Mouse (Mus musculus) cortical plate, adult 2 months (tissue): Measurements from ENCODE around the gene Ranbp17. TPM values are rescaled to one million over a fixed set of nuclear protein-coding genes. Genes with fewer than 3 reads are reported as not detected.

Experiments
- H3K27ac ChIP-seq: fragments of 200-500 bp; 2 replicates; pipeline ENCODE4 v1.5.1; 2012; ENCODE audit warnings: low read length, control low read depth, inconsistent platforms; ENCODE audit not compliant: insufficient read depth
- H3K4me1 ChIP-seq: fragments of 200-500 bp; 2 replicates; pipeline ENCODE4 v1.6.1; 2011; ENCODE audit warnings: low read length; ENCODE audit not compliant: control insufficient read depth, insufficient read depth
- H3K4me3 ChIP-seq: fragments of 200-500 bp; 2 replicates; pipeline ENCODE4 v1.5.1; 2011; ENCODE audit warnings: mild to moderate bottlenecking, low read length, control low read depth; ENCODE audit not compliant: insufficient read depth
- CTCF ChIP-seq: fragments of 200-500 bp; IDR thresholded peaks from 2 replicates; pipeline ENCODE4 v1.5.1; 2011; ENCODE audit warnings: mild to moderate bottlenecking, control low read depth, low read length; ENCODE audit not compliant: insufficient read depth; ENCODE audit errors: extremely low read depth
- POLR2A ChIP-seq: fragments of 200-500 bp; IDR thresholded peaks from 2 replicates; pipeline ENCODE4 v1.6.1; 2011; ENCODE audit warnings: mild to moderate bottlenecking, low read length, control low read depth; ENCODE audit not compliant: insufficient read depth; ENCODE audit errors: extremely low read depth
- polyA plus RNA-seq: library from polyadenylated mRNA; depleted of rRNA; stranded (reverse); fragments of >200 nt; gene quantifications from 2 replicates; pipeline ENCODE4 v1.2.3, GENCODE M21; 2012

Ranbp17 gene
- polyA plus RNA-seq, 1 experiment, result 3.4 TPM

- peak; percentile 40; the same call in 1 of the 2 replicates for TF ChIP-seq CTCF
- no peak for TF ChIP-seq POLR2A
- Histone ChIP-seq H3K27ac (no peak overlapping the region), H3K4me1 (no peaks in the 10 kb centered on the region), H3K4me3 (no peak overlapping the region)
Observed at GRCm38 (mm10) chr11:33336552-33337121, 176.9 kb downstream of the Ranbp17 start.

DNA sequence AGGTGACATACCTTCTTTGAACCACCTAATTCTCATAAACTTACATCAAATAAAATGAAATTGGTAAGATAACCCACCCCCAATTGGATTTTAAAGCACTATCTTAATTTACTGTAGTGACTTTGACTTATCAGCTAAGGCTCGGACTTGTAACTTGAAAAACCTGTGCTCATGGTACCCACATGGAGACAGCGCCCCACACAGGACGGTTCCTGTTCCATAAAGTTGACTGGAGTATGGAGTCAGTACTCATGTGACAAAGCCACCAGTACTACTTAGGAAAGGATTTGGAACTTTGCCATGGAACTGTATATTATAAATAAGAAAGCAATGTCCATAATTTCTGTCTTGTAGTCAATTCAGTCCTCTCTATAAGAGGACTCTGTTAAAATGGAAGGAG is 177.9 kb downstream of the Ranbp17 start:
- H3K27ac ChIP-seq, result no peak overlapping the region
- H3K4me1 ChIP-seq, result no peaks in the 10 kb centered on the region
- no peak for TF ChIP-seq POLR2A
- no peak for TF ChIP-seq CTCF
- no peak overlapping the region for H3K4me3 ChIP-seq

GRCm38 (mm10) chr11:33332137-33332536 is 181.4 kb downstream of the Ranbp17 start:
- Histone ChIP-seq H3K4me1 (no peaks in the 10 kb centered on the region), H3K27ac (no peak overlapping the region), H3K4me3 (no peak overlapping the region)
- no peak for TF ChIP-seq POLR2A
- TF ChIP-seq CTCF, result no peak

GRCm38 (mm10) chr11:33319006-33319611 is 194.4 kb downstream of the Ranbp17 start:
- no peaks in the 10 kb centered on the region for H3K4me1 ChIP-seq
- no peak overlapping the region for H3K27ac ChIP-seq
- H3K4me3 ChIP-seq, result no peak overlapping the region
- TF ChIP-seq CTCF (no peak), POLR2A (no peak)

DNA sequence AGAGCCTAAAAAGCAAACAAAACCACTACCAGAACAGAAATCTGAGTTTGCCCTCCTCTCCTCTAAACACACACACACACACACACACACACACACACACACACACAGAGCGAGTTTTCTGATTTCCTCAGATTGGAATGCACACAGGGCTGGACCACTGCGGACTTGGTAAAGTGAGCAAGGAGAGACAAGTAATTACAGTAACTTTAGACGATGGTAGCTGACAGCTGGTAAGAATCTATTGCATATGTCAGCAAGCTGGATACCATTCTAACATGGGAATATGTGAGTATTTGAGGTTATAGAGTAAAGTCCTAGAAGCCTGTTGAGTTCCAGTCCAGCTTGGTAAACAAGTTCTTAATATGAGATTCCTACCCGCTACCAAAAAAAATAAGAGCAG is 204.0 kb downstream of the Ranbp17 start:
- no peak overlapping the region for H3K27ac ChIP-seq
- TF ChIP-seq CTCF (no peak), POLR2A (no peak)
- H3K4me1 ChIP-seq, result no peaks in the 10 kb centered on the region
- no peak overlapping the region for H3K4me3 ChIP-seq

- Histone ChIP-seq H3K27ac (no peak overlapping the region), H3K4me3 (no peak overlapping the region), H3K4me1 (no peaks in the 10 kb centered on the region)
- TF ChIP-seq POLR2A, result no peak
- no peak for TF ChIP-seq CTCF
Observed at GRCm38 (mm10) chr11:33300859-33301258, 212.7 kb downstream of the Ranbp17 start.

DNA sequence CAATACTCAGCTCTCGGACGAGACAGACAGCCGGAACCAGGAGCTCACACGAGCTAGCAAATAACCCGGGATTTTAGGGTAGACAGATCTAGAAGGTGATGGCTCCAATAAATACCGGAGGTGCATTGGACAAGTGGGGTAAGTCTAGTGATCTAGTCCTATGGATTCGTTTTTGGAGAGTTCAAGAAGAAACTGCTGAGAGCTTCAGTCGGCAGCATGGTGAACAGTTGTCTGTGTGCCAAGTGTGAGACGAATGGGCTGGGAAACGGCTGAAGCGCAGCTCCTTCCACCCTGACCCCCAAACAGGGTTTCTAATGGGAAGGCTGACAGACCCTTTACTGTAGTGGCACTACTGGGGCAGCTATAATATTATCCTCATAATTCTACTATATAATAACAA is 214.2 kb downstream of the Ranbp17 start:
- Histone ChIP-seq H3K27ac (no peak overlapping the region), H3K4me3 (no peak overlapping the region), H3K4me1 (no peaks in the 10 kb centered on the region)
- no peak for TF ChIP-seq CTCF
- no peak for TF ChIP-seq POLR2A

DNA sequence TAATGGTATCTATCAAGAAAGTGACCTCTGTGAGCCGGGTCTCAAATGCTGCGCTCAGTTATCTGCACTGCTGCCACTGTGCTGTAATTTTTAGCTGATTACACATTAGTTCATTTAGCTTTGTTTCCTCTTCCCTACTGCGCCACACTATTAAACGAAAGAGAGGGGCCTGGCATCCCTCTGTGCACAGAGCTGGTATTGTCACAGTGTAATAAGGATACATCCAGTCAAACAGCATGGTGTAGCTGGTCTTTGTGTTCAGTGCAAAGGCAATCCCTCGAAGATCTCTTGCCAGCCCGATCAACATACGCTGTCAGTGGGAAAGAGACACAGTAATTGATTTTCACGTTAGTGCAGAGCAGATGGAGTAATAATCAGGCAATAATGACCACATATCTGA is 216.4 kb downstream of the Ranbp17 start:
- no peak overlapping the region for H3K27ac ChIP-seq
- TF ChIP-seq CTCF (no peak), POLR2A (no peak)
- H3K4me3 ChIP-seq, result no peak overlapping the region
- H3K4me1 ChIP-seq, result no peaks in the 10 kb centered on the region

DNA sequence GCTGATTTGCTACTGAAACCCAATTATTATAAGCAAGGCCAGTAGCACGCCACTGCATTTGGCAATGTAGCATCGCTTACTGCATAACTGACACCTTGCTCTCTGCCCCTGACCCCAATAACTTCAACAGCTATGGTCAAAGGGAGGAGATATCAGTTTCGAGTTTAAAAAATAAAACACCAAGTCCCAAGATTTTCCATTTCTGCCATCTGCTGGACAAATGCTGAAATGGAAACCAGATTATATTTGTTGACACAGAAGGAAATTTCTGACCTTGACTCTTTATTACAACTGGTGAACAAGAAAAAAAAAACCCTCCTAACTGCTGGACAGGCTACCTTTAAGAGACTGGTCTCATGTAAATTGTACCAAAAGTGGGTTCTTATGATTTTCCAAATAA is 218.1 kb downstream of the Ranbp17 start:
- Histone ChIP-seq H3K4me1 (no peaks in the 10 kb centered on the region), H3K27ac (no peak overlapping the region), H3K4me3 (no peak overlapping the region)
- TF ChIP-seq CTCF (no peak), POLR2A (no peak)

DNA sequence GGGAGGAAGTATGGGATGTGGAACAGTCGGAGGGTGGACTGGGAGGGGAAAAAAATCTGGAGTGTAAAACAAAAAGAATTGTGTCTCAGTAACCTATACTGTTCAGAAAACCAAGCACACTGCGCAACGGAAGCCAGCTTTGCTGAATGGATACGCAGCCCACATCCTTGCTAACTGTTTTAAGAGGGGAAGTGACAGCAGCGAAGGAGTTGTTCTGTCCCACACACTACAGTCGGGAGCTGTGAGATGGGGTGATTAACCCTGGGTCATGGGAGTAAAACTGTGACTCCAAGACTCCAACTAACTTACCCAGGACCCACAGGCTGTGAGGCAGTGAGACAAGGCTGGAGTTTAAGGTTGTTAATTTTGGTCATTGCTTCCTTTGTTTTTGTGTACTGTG is 219.5 kb downstream of the Ranbp17 start:
- H3K4me3 ChIP-seq, result no peak overlapping the region
- no peaks in the 10 kb centered on the region for H3K4me1 ChIP-seq
- TF ChIP-seq POLR2A (no peak), CTCF (no peak)
- no peak overlapping the region for H3K27ac ChIP-seq
